Mouse (Mus musculus) urinary bladder, postnatal 14 days (tissue): Measurements from ENCODE around the gene Mfsd11.
"Not testable (repeated sequence)": the region's sequence is repeated elsewhere in the genome, so short reads cannot be mapped to it uniquely, and the experiment has no call there.

Experiments used
- DNase-seq: peaks from one replicate; pipeline ENCODE4 v3.0.0; 2021; ENCODE audit warnings: low spot score

Gene Mfsd11

GRCm38 (mm10) chr11:116847187-116848085 lies 4.8 kb upstream of the Mfsd11 start:
- no peak for DNase-seq

GRCm38 (mm10) chr11:116848086-116848876 lies 4.0 kb upstream of the Mfsd11 start:
- no peak for DNase-seq

- DNase-seq = not testable (repeated sequence)
These were observed 3.4 kb upstream of the Mfsd11 start for GRCm38 (mm10) chr11:116848877-116849178.

GRCm38 (mm10) chr11:116849587-116849986 lies 2.7 kb upstream of the Mfsd11 start:
- no peak for DNase-seq

GRCm38 (mm10) chr11:116850085-116850484 lies 2.2 kb upstream of the Mfsd11 start:
- no peak for DNase-seq

- DNase-seq = no peak
These were observed 1.3 kb upstream of the Mfsd11 start for GRCm38 (mm10) chr11:116850833-116851477.

GRCm38 (mm10) chr11:116851576-116852290 lies 507 bp upstream of the Mfsd11 start:
- DNase-seq = no peak

- DNase-seq = peak; percentile 96
These were observed 761 bp downstream of the Mfsd11 start, which contains the start of gene Srsf2 for GRCm38 (mm10) chr11:116852891-116853511. Gene Srsf2, minus strand, starts transcription at chr11:116853094.

GRCm38 (mm10) chr11:116853512-116853928 lies 1.3 kb downstream of the Mfsd11 start:
- peak; percentile 97 for DNase-seq

- no peak for DNase-seq
These were observed 2.0 kb downstream of the Mfsd11 start for GRCm38 (mm10) chr11:116854279-116854678.

- no peak for DNase-seq
These were observed 5.1 kb downstream of the Mfsd11 start for GRCm38 (mm10) chr11:116857183-116857850.

- DNase-seq = no peak
These were observed 12.2 kb downstream of the Mfsd11 start for GRCm38 (mm10) chr11:116864444-116864843.

GRCm38 (mm10) chr11:116865945-116866585 lies 13.8 kb downstream of the Mfsd11 start:
- no peak for DNase-seq

- DNase-seq = peak; percentile 30
These were observed 15.9 kb downstream of the Mfsd11 start for GRCm38 (mm10) chr11:116868129-116868528.

- peak; percentile 50 for DNase-seq
These were observed 17.0 kb downstream of the Mfsd11 start for GRCm38 (mm10) chr11:116869223-116869622.

- DNase-seq = no peak
These were observed 17.4 kb downstream of the Mfsd11 start for GRCm38 (mm10) chr11:116869641-116870040.

GRCm38 (mm10) chr11:116871538-116871937 lies 19.3 kb downstream of the Mfsd11 start:
- DNase-seq = no peak

GRCm38 (mm10) chr11:116873987-116874386 lies 21.7 kb downstream of the Mfsd11 start:
- no peak for DNase-seq

GRCm38 (mm10) chr11:116878454-116878853 lies 26.2 kb downstream of the Mfsd11 start:
- no peak for DNase-seq

GRCm38 (mm10) chr11:116880839-116881238 lies 28.6 kb downstream of the Mfsd11 start:
- DNase-seq = peak; percentile 10
